Mouse (Mus musculus): Measurements from ENCODE around the gene Anxa1.

DNA sequence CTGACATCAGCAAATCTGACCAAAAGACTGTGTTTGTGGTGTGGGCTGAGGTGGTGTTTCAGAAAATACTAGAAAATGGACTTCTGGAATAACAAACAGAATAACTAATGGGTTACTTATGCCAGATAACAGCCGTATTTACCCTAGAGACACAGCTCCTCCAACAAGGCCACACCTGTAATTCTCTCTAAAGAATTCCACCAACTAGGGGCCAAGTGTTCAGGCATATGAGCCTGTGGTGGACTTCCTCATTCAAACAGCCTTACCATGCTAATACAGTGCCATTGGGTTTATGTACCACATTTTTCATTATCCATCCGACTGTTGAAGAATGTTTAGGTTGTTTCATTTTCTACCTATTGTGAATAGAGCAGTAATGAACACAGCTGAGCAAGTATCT lies 20.6 kb downstream of the Anxa1 start:
- TF ChIP-seq SMC3 (IDR thresholded peaks at IDR 0.05; ENCODE audit: low read depth, low read length) (no peak), POLR2A (IDR thresholded peaks at IDR 0.05; ENCODE audit: control insufficient read depth in 1 of 2, insufficient read depth in 1 of 2, low read depth in 1 of 2, low read length in 2 of 2, poor library complexity in 1 of 2) (no peak), RCOR1 (IDR thresholded peaks at IDR 0.05; ENCODE audit: low read depth, low read length) (no peak), NRF1 (IDR thresholded peaks at IDR 0.05; ENCODE audit: insufficient read depth, low read depth, low read length, poor library complexity, severe bottlenecking) (no peak), POLR2AphosphoS5 (IDR thresholded peaks at IDR 0.05; ENCODE audit: borderline replicate concordance, low read depth, low read length) (no peak), CTCF (IDR thresholded peaks at IDR 0.05 in 2 of 3, conservative IDR thresholded peaks at IDR 0.05 in 1 of 3; ENCODE audit: control insufficient read depth in 1 of 3, insufficient read depth in 1 of 3, low read depth in 2 of 3, low read length in 3 of 3, poor library complexity in 1 of 3, severe bottlenecking in 1 of 3) (no peak), ELF1 (IDR thresholded peaks at IDR 0.05; ENCODE audit: low read depth, low read length) (no peak), UBTF (IDR thresholded peaks at IDR 0.05; ENCODE audit: borderline replicate concordance, insufficient read depth, low read depth, low read length) (no peak), ETS1 (IDR thresholded peaks at IDR 0.05; ENCODE audit: low read depth, low read length) (no peak), EP300 (IDR thresholded peaks at IDR 0.05; ENCODE audit: low read depth in 1 of 2, low read length in 2 of 2) (no peak), HCFC1 (IDR thresholded peaks at IDR 0.05; ENCODE audit: low read depth, low read length) (no peak)
